26 mouse cellular contexts compared by ENCODE assay signal in genomic region chr1:97753216-97753615, GRCm38 (mm10).
"Had no signal": no experiment of that assay in that cellular context is flagged by ENCODE, and none has a peak within 500 bp of the region (broad histone marks: within the 10 kb centered on the region; RNA-seq: fewer than 3 reads in every experiment).

No protein-coding gene starts in this region.

- H3K27ac ChIP-seq: heart, adult 2 months; heart, embryonic 13.5 days; heart, embryonic 15.5 days; hindbrain, embryonic 13.5 days; hindbrain, embryonic 15.5 days; hindbrain, postnatal 0 days; kidney, embryonic 15.5 days; kidney, postnatal 0 days; left cerebral cortex, adult 2 months; limb, embryonic 10.5 days; limb, embryonic 12.5 days; liver, embryonic 13.5 days had no signal

- DNase-seq: gastrocnemius, postnatal 14 days; gastrocnemius, postnatal 36 days; heart, adult 11 months; heart, adult 2 months; heart, postnatal 14 days; heart, postnatal 36 days; kidney, adult 11 months; kidney, adult 2 months; kidney, adult 9 months; kidney, postnatal 14 days; kidney, postnatal 36 days; layer of hippocampus, adult 9-11 months; liver; liver, embryonic 13.5 days had no signal

- ATAC-seq: hindbrain, postnatal 0 days; intestine, embryonic 16.5 days had no signal

- H3K4me2 ChIP-seq: heart, embryonic 11.5 days; heart, embryonic 13.5 days; heart, embryonic 15.5 days; hindbrain, embryonic 13.5 days; hindbrain, embryonic 15.5 days; kidney, embryonic 15.5 days; limb, embryonic 12.5 days; liver, embryonic 13.5 days had no signal

- H3K4me3 ChIP-seq: heart, adult 2 months; heart, embryonic 13.5 days; heart, embryonic 15.5 days; hindbrain, embryonic 13.5 days; hindbrain, embryonic 15.5 days; kidney, embryonic 15.5 days; left cerebral cortex, adult 2 months; limb, embryonic 10.5 days; limb, embryonic 12.5 days; liver, embryonic 13.5 days had no signal

- H3K4me1 ChIP-seq: heart, embryonic 13.5 days; heart, embryonic 15.5 days; hindbrain, embryonic 13.5 days; hindbrain, embryonic 15.5 days; kidney, embryonic 15.5 days; limb, embryonic 10.5 days; limb, embryonic 12.5 days had no signal

- H3K9ac ChIP-seq: heart, embryonic 13.5 days; heart, embryonic 15.5 days; hindbrain, embryonic 13.5 days; hindbrain, embryonic 15.5 days; kidney, embryonic 15.5 days; limb, embryonic 12.5 days; liver, embryonic 13.5 days had no signal

- H3K9me3 ChIP-seq: heart, embryonic 13.5 days; heart, embryonic 15.5 days; hindbrain, embryonic 13.5 days; hindbrain, embryonic 15.5 days; kidney, embryonic 15.5 days; limb, embryonic 10.5 days; limb, embryonic 12.5 days; liver, embryonic 13.5 days had no signal

- H3K27me3 ChIP-seq: heart, embryonic 13.5 days; heart, embryonic 15.5 days; hindbrain, embryonic 13.5 days; hindbrain, embryonic 15.5 days; kidney, embryonic 15.5 days; limb, embryonic 12.5 days; liver, embryonic 13.5 days had no signal
